Mouse (Mus musculus) lung, postnatal 36 days (tissue): ENCODE measurements around the gene Rgs10.

ENCODE experiments used
- DNase-seq: peaks from one replicate; pipeline ENCODE4 v3.0.0; 2022; ENCODE audit warnings: mixed read lengths

Gene Rgs10

GRCm38 (mm10) chr7:128417930-128418779 is at the start of gene Rgs10:
TSS of gene Rgs10 (minus strand) at chr7:128418758.
- DNase-seq, result peak; percentile 66

- DNase-seq, result no peak
These were observed 43.8 kb upstream of the Rgs10 start for GRCm38 (mm10) chr7:128462406-128462805.

GRCm38 (mm10) chr7:128461285-128462215 is 43.0 kb upstream of the Rgs10 start, which contains the start of gene Tial1:
TSS of gene Tial1 (minus strand) at chr7:128461717.
- peak; percentile 100 for DNase-seq

- no peak for DNase-seq
These were observed 42.3 kb upstream of the Rgs10 start for GRCm38 (mm10) chr7:128460865-128461228.

GRCm38 (mm10) chr7:128460131-128460864 is 41.7 kb upstream of the Rgs10 start:
- peak; percentile 21 for DNase-seq

GRCm38 (mm10) chr7:128459791-128460130 is 41.2 kb upstream of the Rgs10 start:
- no peak for DNase-seq

GRCm38 (mm10) chr7:128458011-128458410 is 39.5 kb upstream of the Rgs10 start:
- no peak for DNase-seq

- DNase-seq, result no peak
These were observed 34.2 kb upstream of the Rgs10 start for GRCm38 (mm10) chr7:128452731-128453130.

GRCm38 (mm10) chr7:128440584-128440983 is 22.0 kb upstream of the Rgs10 start:
- DNase-seq, result no peak

GRCm38 (mm10) chr7:128439251-128439650 is 20.7 kb upstream of the Rgs10 start:
- no peak for DNase-seq

- DNase-seq, result no peak
These were observed 19.6 kb upstream of the Rgs10 start for GRCm38 (mm10) chr7:128438131-128438530.

- DNase-seq, result peak; percentile 6
These were observed 14.7 kb upstream of the Rgs10 start for GRCm38 (mm10) chr7:128433213-128433612.

GRCm38 (mm10) chr7:128432574-128432973 is 14.0 kb upstream of the Rgs10 start:
- no peak for DNase-seq

- DNase-seq, result no peak
These were observed 3.9 kb upstream of the Rgs10 start for GRCm38 (mm10) chr7:128422491-128422890.

- no peak for DNase-seq
These were observed 3.1 kb upstream of the Rgs10 start for GRCm38 (mm10) chr7:128421701-128422100.

- no peak for DNase-seq
These were observed 1.1 kb upstream of the Rgs10 start for GRCm38 (mm10) chr7:128419690-128420089.

GRCm38 (mm10) chr7:128417226-128417929 is 1.2 kb downstream of the Rgs10 start:
- DNase-seq, result peak; percentile 37

- no peak for DNase-seq
These were observed 1.9 kb downstream of the Rgs10 start for GRCm38 (mm10) chr7:128416664-128417063.

- no peak for DNase-seq
These were observed 4.1 kb downstream of the Rgs10 start for GRCm38 (mm10) chr7:128414433-128414832.

GRCm38 (mm10) chr7:128412071-128412833 is 6.3 kb downstream of the Rgs10 start:
- DNase-seq, result peak; percentile 67

- no peak for DNase-seq
These were observed 7.7 kb downstream of the Rgs10 start for GRCm38 (mm10) chr7:128410708-128411413.
